Mouse (Mus musculus) midbrain, embryonic 15.5 days (tissue): ENCODE data around the gene Acy3. TPM values are rescaled to one million over a fixed set of nuclear protein-coding genes. Genes with fewer than 3 reads are reported as not detected.
A peak's percentile ranks its signal among the peaks of the same experiment; 100 is the strongest.

ENCODE experiments used
- ATAC-seq: fragments of 200-750 bp; cut with Nextera tagmentation; replicated peaks from 2 replicates; pipeline ENCODE4 v1.8.0; 2017; ENCODE audit warnings: moderate TSS enrichment
- H3K27ac ChIP-seq: fragments of 300-500 bp; sonication (generic); 2 replicates; pipeline ENCODE4 v1.5.1; 2015; ENCODE audit warnings: mild to moderate bottlenecking, inconsistent platforms
- H3K27me3 ChIP-seq: fragments of 300-500 bp; sonication (generic); replicated peaks from 2 replicates; pipeline ENCODE4 v1.6.1; 2015; ENCODE audit warnings: inconsistent platforms
- H3K36me3 ChIP-seq: fragments of 300-500 bp; sonication (generic); replicated peaks from 2 replicates; pipeline ENCODE4 v1.6.1; 2015; ENCODE audit warnings: inconsistent platforms
- H3K4me1 ChIP-seq: fragments of 300-500 bp; sonication (generic); 2 replicates; pipeline ENCODE4 v1.6.1; 2015; ENCODE audit warnings: inconsistent platforms
- H3K4me2 ChIP-seq: fragments of 300-500 bp; sonication (generic); 2 replicates; pipeline ENCODE4 v1.6.1; 2015; ENCODE audit warnings: inconsistent platforms, mild to moderate bottlenecking, moderate library complexity
- H3K4me3 ChIP-seq: fragments of 300-500 bp; sonication (generic); 2 replicates; pipeline ENCODE4 v1.5.1; 2015; ENCODE audit warnings: mild to moderate bottlenecking, inconsistent platforms
- H3K9ac ChIP-seq: fragments of 300-500 bp; sonication (generic); 2 replicates; pipeline ENCODE4 v1.6.1; 2015; ENCODE audit warnings: mild to moderate bottlenecking, inconsistent platforms
- H3K9me3 ChIP-seq: fragments of 300-500 bp; sonication (generic); 2 replicates; pipeline ENCODE4 v1.6.1; 2016; ENCODE audit warnings: inconsistent platforms
- WGBS: fragments of 180-500 bp; shearing (Covaris S2); methylation state at CpG from one replicate; pipeline ENCODE4 v1.1.7; 2015; ENCODE audit warnings: mixed read lengths; 5-methylcytosine and 5-hydroxymethylcytosine counted together
- polyA plus RNA-seq: library from polyadenylated mRNA; unstranded; fragments of >200 nt; fragmentation: Nextera tagmentation; extraction: Ambion mirVana; gene quantifications from 2 replicates; pipeline ENCODE4 v1.2.1, GENCODE M21; 2015

Acy3 gene
- 1.7 and 2.2 TPM in 2 replicates for polyA plus RNA-seq

DNA sequence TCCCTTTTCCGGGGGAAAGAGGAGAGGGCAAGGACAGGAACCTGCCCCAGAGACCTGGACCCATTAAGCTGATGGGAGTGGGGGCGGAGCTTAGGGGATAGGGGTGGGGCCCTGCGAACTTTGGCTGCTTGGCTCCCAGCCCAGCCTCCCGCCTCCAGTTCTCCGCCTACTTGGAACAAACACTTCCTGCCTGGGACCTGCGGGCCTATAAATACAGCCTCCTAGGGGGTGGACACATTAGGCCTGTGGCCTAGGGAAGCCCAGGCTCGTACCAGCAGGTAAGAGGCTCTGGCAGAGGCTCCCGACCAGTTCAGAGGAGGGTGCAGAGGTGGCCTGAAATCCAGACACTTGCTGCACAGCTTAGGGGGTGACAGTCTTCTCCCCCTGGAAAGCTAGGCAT is at the start of gene Acy3:
Gene Acy3, plus strand, starts transcription at position 237 of the 400 bp plus-strand sequence.
- Histone ChIP-seq H3K4me2 (no peak within 1 kb of the TSS), H3K4me1 (no peaks in the 10 kb centered on the region), H3K9me3 (no peaks in the 10 kb centered on the region), H3K36me3 (no peaks in the 10 kb centered on the region), H3K27me3 (no peaks in the 10 kb centered on the region), H3K27ac (no peak within 1 kb of the TSS), H3K9ac (no peak within 1 kb of the TSS), H3K4me3 (no peak within 1 kb of the TSS)
- no peak for ATAC-seq
- 19% methylated on average over 8 of the region's 8 CpGs for WGBS

DNA sequence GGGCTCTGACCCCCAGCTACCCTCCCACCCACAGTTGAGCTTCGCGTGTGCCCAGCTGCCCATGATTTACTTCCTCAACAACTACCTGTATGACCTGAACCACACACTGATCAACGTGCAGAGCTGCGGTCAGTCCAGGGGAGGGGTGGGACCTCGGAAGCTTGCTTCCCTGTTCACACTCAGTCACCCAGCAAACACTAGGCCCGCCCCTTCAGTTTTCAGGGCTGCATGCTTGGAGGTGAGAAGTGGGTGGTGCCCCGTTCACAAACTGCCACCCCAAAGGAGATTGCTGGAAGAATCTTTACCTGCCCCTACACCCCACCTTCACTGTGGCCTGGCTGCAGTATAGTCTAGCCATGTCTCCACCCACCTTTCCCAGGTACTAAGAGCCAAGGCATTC is 44.1 kb upstream of the Acy3 start:
- Histone ChIP-seq H3K9me3 (no peaks in the 10 kb centered on the region), H3K27ac (no peak overlapping the region), H3K4me1 (no peaks in the 10 kb centered on the region), H3K9ac (no peak overlapping the region), H3K36me3 (no peaks in the 10 kb centered on the region), H3K4me3 (no peak overlapping the region), H3K27me3 (0 out of 2 replicates have a peak, but pooled peaks cover 3% of the 10 kb centered on the region), H3K4me2 (no peak overlapping the region)
- no peak for ATAC-seq
- 83% methylated on average over 7 of the region's 7 CpGs for WGBS

DNA sequence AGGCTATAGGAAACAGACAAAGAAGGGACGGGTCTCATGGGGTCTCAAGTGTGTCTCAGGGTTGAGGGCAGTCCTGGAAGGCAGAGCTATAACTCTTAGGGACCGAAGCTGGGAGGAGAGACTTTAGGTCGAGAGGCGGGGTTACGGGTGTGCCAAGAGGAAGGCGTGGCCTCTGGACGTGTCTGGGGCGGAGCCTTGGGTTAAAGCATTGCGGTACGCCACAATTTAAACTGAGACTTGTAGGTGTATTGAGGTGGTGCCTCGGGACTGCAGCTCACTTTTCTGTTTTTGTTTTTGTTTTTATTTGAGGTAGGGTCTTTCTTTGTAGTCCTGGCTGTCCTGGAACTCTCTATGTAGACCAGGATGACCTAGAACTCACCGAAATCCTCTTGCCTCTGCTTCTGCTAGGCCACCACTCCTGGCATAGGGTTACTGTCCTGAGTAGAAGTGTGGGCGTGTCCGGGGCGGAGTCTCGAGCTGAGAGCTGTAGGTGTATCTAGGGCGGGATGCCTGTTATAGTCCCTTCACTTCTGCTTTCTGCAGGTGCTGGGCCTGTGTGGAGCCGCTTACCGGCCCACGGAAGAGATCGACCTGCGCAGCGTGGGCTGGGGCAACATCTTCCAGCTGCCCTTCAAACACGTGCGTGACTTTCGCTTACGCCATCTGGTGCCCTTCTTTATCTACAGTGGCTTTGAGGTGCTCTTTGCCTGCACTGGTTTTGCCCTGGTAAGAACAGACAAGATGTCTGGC is 43.2 kb upstream of the Acy3 start:
- no peaks in the 10 kb centered on the region for H3K4me1 ChIP-seq
- no peaks in the 10 kb centered on the region for H3K36me3 ChIP-seq
- H3K9me3 ChIP-seq: no peaks in the 10 kb centered on the region
- no peak overlapping the region for H3K9ac ChIP-seq
- peak overlapping the region; percentile 3; the same call in 1 of the 2 replicates for H3K4me2 ChIP-seq
- H3K27ac ChIP-seq: no peak overlapping the region
- H3K27me3 ChIP-seq: 0 out of 2 replicates have a peak, but pooled peaks cover 3% of the 10 kb centered on the region
- 26% methylated on average over 27 of the region's 27 CpGs for WGBS
- H3K4me3 ChIP-seq: no peak overlapping the region
- ATAC-seq: no peak

DNA sequence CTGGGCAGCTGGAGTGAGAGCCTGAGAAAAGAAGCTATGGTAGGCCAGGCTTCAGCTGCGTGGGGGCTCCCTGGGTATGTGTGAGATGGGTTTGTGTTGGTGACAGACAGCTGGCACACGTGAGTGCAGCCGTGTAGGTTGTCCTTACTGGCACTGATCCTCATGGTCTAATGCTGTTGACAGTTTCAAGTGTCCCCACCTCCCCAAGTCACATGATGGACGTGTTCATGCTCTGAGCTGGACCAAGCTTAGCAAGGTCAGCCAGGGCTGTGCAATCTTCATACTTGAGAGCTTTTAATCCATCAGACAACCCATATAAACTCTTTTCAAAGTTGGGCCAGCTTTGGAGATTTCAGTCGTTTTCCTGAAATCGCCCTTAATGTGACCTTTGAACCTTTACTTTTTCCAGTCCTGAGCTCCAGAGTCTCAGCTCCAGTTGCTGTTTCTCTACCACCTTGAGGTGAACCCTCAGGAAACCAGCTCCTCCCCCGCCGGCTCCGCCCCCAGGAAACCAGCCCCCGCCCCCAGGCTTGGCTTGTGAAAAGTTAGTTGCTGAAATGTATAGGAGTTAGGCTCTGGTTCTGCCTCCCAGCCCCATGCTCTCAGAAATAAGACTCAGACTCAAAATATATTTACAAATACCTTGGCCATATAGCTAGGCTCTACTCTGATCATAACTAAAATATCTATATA is 40.4 kb upstream of the Acy3 start:
- no peak for ATAC-seq
- Histone ChIP-seq H3K4me1 (no peaks in the 10 kb centered on the region), H3K4me2 (no peak overlapping the region), H3K27ac (no peak overlapping the region), H3K9ac (no peak overlapping the region), H3K4me3 (no peak overlapping the region), H3K36me3 (no peaks in the 10 kb centered on the region), H3K9me3 (no peaks in the 10 kb centered on the region), H3K27me3 (0 out of 2 replicates have a peak, but pooled peaks cover 3% of the 10 kb centered on the region)
- WGBS: 37% methylated on average over 10 of the region's 10 CpGs

DNA sequence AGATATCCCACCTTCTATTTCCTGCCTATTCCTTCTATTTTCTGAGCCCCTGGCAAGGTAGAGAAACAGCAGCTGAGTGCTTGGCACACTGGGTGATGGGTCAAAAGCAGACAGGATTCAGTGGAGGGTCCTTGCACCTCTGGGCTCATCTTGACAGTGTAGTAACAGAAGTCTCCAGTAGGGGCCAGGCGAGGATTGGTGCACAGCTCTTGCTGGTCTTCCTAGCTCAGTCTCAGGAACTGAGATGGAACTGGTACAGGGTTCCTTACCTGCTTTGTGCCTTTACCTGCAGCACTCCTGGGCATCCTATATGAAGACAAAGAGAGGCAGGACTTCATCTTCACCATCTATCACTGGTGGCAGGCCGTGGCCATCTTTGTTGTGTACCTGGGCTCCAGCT is 39.7 kb upstream of the Acy3 start:
- Histone ChIP-seq H3K27ac (no peak overlapping the region), H3K4me1 (no peaks in the 10 kb centered on the region), H3K4me3 (no peak overlapping the region), H3K9ac (no peak overlapping the region), H3K4me2 (no peak overlapping the region), H3K27me3 (0 out of 2 replicates have a peak, but pooled peaks cover 3% of the 10 kb centered on the region), H3K36me3 (no peaks in the 10 kb centered on the region), H3K9me3 (no peaks in the 10 kb centered on the region)
- 24% methylated on average over 2 of the region's 2 CpGs for WGBS
- ATAC-seq: peak; percentile 72; the same call in 1 of the 2 replicates

DNA sequence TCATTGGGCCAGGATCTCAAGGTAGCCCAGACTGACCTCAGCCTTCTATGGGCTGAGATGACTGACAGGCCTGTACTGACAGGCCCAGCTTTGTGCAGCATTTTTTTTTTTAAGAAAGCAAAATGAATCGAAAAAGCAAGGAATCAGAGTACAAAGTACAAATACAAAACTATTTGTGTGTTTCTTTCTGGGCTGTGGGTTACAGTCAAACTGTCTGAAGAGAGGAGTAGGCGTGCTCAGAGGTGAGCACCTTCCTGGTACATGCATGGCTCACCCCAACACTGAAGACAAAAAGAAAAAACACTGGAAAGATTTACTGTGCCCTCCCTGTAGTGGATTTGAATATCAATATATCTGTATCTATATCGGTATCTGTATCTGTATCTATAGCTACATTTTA is 38.6 kb upstream of the Acy3 start:
- H3K9me3 ChIP-seq: no peaks in the 10 kb centered on the region
- ATAC-seq: no peak
- no peak overlapping the region for H3K4me2 ChIP-seq
- no peak overlapping the region for H3K9ac ChIP-seq
- H3K4me3 ChIP-seq: no peak overlapping the region
- WGBS: 72% methylated on average over 3 of the region's 3 CpGs
- H3K27me3 ChIP-seq: 0 out of 2 replicates have a peak, but pooled peaks cover 3% of the 10 kb centered on the region
- H3K36me3 ChIP-seq: no peaks in the 10 kb centered on the region
- no peaks in the 10 kb centered on the region for H3K4me1 ChIP-seq
- H3K27ac ChIP-seq: no peak overlapping the region

DNA sequence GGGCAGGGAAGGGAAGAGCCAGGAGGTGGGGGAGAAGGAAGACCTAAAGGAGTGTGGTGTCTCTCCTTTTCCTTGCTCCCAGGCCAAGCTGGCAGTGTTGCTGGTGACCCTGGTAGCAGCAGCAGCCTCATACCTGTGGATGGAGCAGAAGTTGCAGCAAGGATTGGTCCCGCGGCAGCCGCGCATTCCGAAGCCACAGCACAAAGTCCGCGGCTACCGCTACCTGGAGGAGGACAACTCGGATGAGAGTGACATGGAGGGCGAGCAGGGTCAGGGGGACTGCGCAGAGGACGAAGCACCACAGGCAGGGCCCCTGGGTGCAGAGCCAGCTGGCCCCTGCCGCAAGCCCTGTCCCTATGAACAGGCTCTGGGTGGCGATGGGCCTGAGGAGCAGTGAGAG is 37.8 kb upstream of the Acy3 start:
- ATAC-seq: no peak
- 75% methylated on average over 14 of the region's 14 CpGs for WGBS
- no peak overlapping the region for H3K9ac ChIP-seq

DNA sequence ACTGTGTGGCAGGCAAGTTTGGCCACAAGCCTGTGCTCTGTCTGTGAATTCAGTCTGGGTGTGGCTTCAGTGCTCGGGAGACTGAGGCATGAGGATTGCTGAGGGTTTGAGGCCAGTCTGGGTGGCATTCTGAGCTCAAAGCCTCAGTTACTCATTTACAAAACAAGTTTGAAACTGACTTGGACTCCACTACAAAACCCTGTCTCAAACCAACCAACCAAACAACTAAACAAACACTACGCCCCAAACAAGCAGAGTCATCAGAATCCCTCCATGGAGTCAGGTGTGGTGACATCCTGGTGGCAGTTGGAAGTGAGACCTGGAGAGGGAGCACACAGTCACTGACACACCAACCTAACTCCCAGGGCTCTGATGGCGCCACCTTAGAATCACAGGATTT is 36.0 kb upstream of the Acy3 start:
- Histone ChIP-seq H3K27me3 (no peaks in the 10 kb centered on the region), H3K4me3 (no peak overlapping the region), H3K9ac (no peak overlapping the region), H3K9me3 (no peaks in the 10 kb centered on the region), H3K27ac (no peak overlapping the region), H3K4me2 (no peak overlapping the region), H3K4me1 (no peaks in the 10 kb centered on the region), H3K36me3 (no peaks in the 10 kb centered on the region)
- 88% methylated on average over 3 of the region's 3 CpGs for WGBS
- no peak for ATAC-seq

More for the DNA sequence above, 37.8 kb upstream of the Acy3 start:
- Histone ChIP-seq H3K4me3 (no peak overlapping the region), H3K9me3 (no peaks in the 10 kb centered on the region), H3K27me3 (0 out of 2 replicates have a peak, but pooled peaks cover 3% of the 10 kb centered on the region), H3K4me2 (no peak overlapping the region), H3K36me3 (no peaks in the 10 kb centered on the region), H3K4me1 (no peaks in the 10 kb centered on the region), H3K27ac (no peak overlapping the region)

DNA sequence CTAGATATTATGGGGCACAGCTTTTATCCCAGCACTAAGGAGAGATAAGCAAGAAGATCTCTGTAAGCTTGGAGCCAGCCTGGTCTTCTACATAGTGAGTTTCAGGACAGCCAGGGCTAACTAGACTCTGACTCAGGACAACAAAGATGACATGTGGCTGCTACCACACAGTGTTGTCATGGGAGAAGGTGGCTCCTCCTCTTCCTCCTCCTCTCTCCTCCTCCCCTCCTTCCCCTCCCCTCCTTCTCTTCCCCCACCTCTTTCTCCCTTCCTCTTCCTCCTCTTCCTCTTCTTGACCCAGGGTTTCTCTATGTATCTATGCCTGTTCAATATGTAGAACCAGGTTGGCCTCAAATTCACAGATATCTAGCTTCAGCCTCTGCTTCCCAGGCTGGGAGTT is 34.9 kb upstream of the Acy3 start:
- H3K36me3 ChIP-seq: no peaks in the 10 kb centered on the region
- ATAC-seq: no peak
- H3K27ac ChIP-seq: no peak overlapping the region
- H3K27me3 ChIP-seq: no peaks in the 10 kb centered on the region
- no peaks in the 10 kb centered on the region for H3K4me1 ChIP-seq
- no peak overlapping the region for H3K4me2 ChIP-seq
- H3K9ac ChIP-seq: no peak overlapping the region
- no peak overlapping the region for H3K4me3 ChIP-seq
- H3K9me3 ChIP-seq: no peaks in the 10 kb centered on the region

DNA sequence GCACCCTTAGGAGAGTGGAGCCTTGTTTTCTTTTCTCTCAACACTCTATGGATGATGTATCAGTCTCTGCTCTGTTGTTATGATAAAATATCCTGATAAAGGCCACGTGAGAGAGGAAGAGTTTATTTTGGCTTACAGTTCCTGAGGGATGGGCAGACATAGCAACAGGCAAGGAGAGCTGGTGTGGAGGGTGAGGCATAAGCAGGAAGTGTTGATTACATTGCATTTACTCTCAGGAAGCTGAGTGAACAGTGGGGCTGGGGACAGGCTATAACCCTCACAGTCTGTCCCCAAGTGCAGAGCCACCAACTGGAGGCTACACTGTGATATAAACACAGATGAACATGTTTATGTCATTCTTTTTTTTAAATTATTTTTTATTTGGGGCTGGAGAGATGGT is 34.3 kb upstream of the Acy3 start:
- Histone ChIP-seq H3K4me3 (no peak overlapping the region), H3K36me3 (no peaks in the 10 kb centered on the region), H3K27ac (no peak overlapping the region), H3K4me1 (no peaks in the 10 kb centered on the region), H3K9ac (no peak overlapping the region), H3K27me3 (no peaks in the 10 kb centered on the region), H3K4me2 (no peak overlapping the region), H3K9me3 (no peaks in the 10 kb centered on the region)
- no peak for ATAC-seq
- 36% methylated on average over 1 of the region's 1 CpGs for WGBS

DNA sequence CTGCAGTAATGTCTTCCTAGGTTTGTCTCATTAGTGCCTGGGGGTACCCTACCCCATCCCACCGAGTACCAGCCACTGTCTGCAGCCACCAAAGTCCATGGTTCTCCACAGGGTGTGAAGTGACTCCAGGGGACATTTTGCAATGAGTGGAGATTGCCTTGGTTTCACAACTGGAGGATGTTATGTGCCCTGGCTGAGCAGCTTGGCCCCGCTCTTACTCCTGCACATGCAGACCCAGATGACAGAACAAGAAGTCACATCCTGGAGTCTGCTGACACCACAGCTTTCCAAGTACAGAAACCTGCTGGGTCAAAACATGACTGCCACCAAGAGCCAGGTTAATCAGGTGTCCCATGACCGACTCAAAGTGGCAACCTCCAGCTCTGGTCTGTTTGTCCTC is 31.3 kb upstream of the Acy3 start:
- Histone ChIP-seq H3K27me3 (no peaks in the 10 kb centered on the region), H3K4me1 (no peaks in the 10 kb centered on the region), H3K36me3 (no peaks in the 10 kb centered on the region), H3K9ac (no peak overlapping the region), H3K9me3 (no peaks in the 10 kb centered on the region), H3K27ac (no peak overlapping the region), H3K4me2 (no peak overlapping the region), H3K4me3 (no peak overlapping the region)
- no peak for ATAC-seq
- 81% methylated on average over 3 of the region's 3 CpGs for WGBS

DNA sequence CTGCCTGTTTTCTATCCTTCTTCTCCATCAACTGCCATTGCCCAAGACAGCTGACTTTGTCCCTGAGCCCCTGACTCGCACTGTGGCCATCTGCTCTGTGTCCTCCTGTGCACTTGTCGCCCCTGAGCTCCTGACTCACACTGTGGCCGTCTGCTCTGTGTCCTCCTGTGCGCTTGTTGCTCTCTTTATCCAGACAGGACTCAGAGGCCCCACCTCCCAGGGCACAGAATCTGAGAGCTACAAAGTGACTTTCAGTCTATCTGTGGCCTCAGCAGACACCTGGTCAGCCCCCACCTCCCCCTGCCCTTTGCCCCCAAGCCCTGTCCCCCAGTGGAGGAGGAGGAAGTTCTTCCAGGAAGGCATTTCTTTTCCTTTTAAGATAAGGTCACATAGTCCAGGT is 30.6 kb upstream of the Acy3 start:
- Histone ChIP-seq H3K9ac (no peak overlapping the region), H3K27ac (no peak overlapping the region), H3K9me3 (no peaks in the 10 kb centered on the region), H3K27me3 (no peaks in the 10 kb centered on the region), H3K4me3 (no peak overlapping the region), H3K36me3 (no peaks in the 10 kb centered on the region), H3K4me2 (no peak overlapping the region), H3K4me1 (no peaks in the 10 kb centered on the region)
- WGBS: 58% methylated on average over 4 of the region's 4 CpGs
- ATAC-seq: no peak
